Mouse (Mus musculus) neural tube, embryonic 11.5 days (tissue): ENCODE results near the gene Zer1. TPM values are rescaled to one million over a fixed set of nuclear protein-coding genes. Genes with fewer than 3 reads are reported as not detected.
"Not testable (repeated sequence)": the region's sequence is repeated elsewhere in the genome, so short reads cannot be mapped to it uniquely, and the experiment has no call there.

Experiments used
- ATAC-seq: fragments of 200-750 bp; cut with Nextera tagmentation; 2 replicates; pipeline ENCODE4 v1.8.0; 2017; ENCODE audit warnings: moderate number of reproducible peaks, mild to moderate bottlenecking, moderate TSS enrichment, moderate library complexity; ENCODE audit not compliant: insufficient read depth, low FRiP score, low TSS enrichment
- DNase-seq: peaks from one replicate; pipeline ENCODE4 v3.0.0-alpha.2; 2015; ENCODE audit warnings: low spot score
- H3K27ac ChIP-seq: fragments of 300-500 bp; sonication (generic); 2 replicates; pipeline ENCODE4 v1.5.1; 2014; ENCODE audit warnings: low read depth, mild to moderate bottlenecking, low read length
- H3K27me3 ChIP-seq: fragments of 300-500 bp; sonication (generic); 2 replicates; pipeline ENCODE4 v1.6.1; 2014; ENCODE audit warnings: mild to moderate bottlenecking, low read length, mixed read lengths; ENCODE audit not compliant: control insufficient read depth, insufficient read depth
- H3K36me3 ChIP-seq: fragments of 300-500 bp; sonication (generic); 2 replicates; pipeline ENCODE4 v1.6.1; 2014; ENCODE audit warnings: mild to moderate bottlenecking, low read length, moderate library complexity, mixed read lengths; ENCODE audit not compliant: control insufficient read depth, insufficient read depth
- H3K4me1 ChIP-seq: fragments of 300-500 bp; sonication (generic); 2 replicates; pipeline ENCODE4 v1.6.1; 2014; ENCODE audit warnings: low read length, mixed read lengths; ENCODE audit not compliant: control insufficient read depth, insufficient read depth
- H3K4me2 ChIP-seq: fragments of 300-500 bp; sonication (generic); 2 replicates; pipeline ENCODE4 v1.6.1; 2014; ENCODE audit warnings: low read depth, mild to moderate bottlenecking, moderate library complexity
- H3K4me3 ChIP-seq: fragments of 300-500 bp; sonication (generic); 2 replicates; pipeline ENCODE4 v1.5.1; 2014; ENCODE audit warnings: low read depth, low read length
- H3K9ac ChIP-seq: fragments of 300-500 bp; sonication (generic); 2 replicates; pipeline ENCODE4 v1.6.1; 2014; ENCODE audit warnings: mild to moderate bottlenecking, low read length
- H3K9me3 ChIP-seq: fragments of 300-500 bp; sonication (generic); 2 replicates; pipeline ENCODE4 v1.6.1; 2016; ENCODE audit warnings: low read length; ENCODE audit not compliant: control insufficient read depth
- WGBS: fragments of 180-500 bp; shearing (Covaris S2); extraction: QIAGEN DNeasy Blood & Tissue Kit; methylation state at CpG from one replicate; pipeline ENCODE4 v1.1.7; 2014; 5-methylcytosine and 5-hydroxymethylcytosine counted together
- polyA plus RNA-seq: library from polyadenylated mRNA; unstranded; fragments of >200 nt; fragmentation: Nextera tagmentation; extraction: Ambion mirVana; gene quantifications from 2 replicates; pipeline ENCODE4 v1.2.1, GENCODE M21; 2014

Gene Zer1
- polyA plus RNA-seq, 1 experiment from 2014 or later, result 5.4 TPM

DNA sequence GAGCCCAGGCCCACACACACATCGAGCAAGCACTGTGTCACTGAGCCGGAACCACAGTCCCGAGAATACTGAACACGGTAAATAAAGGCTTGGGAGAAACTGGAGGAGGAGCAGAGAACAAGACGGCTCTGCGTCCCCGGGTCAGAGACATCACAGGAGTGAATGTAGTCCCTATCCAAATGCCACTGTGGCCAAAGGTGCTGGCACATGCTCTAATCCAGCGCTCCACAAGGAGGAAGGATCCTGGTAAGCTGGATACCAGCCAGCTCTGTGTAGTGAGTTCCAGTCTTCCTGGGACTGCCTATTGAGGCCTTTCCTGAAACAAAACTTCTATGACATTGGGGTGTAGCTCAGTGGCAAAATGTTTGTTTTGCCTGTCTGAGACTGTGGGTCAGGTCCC lies 28.2 kb upstream of the Zer1 start:
- 81% methylated on average over 8 of the region's 8 CpGs for WGBS
- ATAC-seq, result no peak
- H3K4me2 ChIP-seq, result no peak overlapping the region

DNA sequence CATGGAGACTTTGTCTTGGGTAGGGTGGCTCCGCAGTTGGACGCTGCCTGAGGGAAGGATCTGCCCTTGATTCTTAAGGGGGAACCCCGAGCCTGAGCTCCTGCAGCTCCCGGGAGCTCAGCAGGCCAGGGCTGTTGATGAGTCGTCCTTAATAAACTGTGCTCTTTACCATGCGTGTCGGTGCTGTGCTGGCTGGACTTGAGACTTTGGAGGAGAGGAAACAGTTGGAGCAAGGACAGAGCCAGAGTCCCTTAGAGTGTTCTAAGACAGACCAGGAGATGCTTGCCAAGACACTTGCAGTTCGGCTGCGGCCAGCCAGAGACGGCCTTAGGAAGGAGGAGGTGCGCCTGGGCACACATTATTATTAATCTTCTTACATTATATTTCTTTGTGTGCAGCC lies 27.5 kb upstream of the Zer1 start:
- WGBS, result 94% methylated on average over 11 of the region's 11 CpGs
- DNase-seq (no peak), ATAC-seq (no peak)
- Histone ChIP-seq H3K4me2 (no peak overlapping the region), H3K4me1 (no peaks in the 10 kb centered on the region), H3K4me3 (no peak overlapping the region), H3K27ac (no peak overlapping the region), H3K9me3 (no peaks in the 10 kb centered on the region), H3K27me3 (no peaks in the 10 kb centered on the region), H3K36me3 (peaks cover 26% of the 10 kb centered on the region), H3K9ac (no peak overlapping the region)

More for the DNA sequence above, 28.2 kb upstream of the Zer1 start:
- H3K4me3 ChIP-seq, result no peak overlapping the region
- H3K9me3 ChIP-seq, result no peaks in the 10 kb centered on the region
- DNase-seq, result no peak
- H3K9ac ChIP-seq, result no peak overlapping the region
- H3K36me3 ChIP-seq, result peaks cover 21% of the 10 kb centered on the region
- H3K27me3 ChIP-seq, result no peaks in the 10 kb centered on the region
- H3K4me1 ChIP-seq, result no peaks in the 10 kb centered on the region
- H3K27ac ChIP-seq, result no peak overlapping the region

DNA sequence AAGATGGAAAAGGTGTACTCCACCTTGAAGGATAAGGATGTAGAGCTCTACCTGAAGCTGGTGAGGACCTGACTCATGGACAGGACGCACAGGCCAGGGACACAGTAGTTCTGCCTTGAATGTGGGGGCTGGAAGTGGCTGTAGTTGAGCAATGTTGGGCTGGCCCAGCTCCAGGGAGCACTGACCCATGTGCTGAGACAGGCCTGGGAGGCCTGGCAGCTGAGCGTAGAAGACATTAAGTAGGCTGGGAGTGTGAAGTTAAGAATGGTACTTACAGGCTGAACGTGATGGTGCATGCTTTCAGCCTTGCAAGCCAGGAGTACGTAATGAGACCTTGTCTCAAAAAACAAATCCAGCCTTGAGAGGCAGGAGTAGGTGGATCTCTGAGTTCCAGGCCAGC lies 23.1 kb upstream of the Zer1 start:
- Histone ChIP-seq H3K4me1 (no peaks in the 10 kb centered on the region), H3K4me3 (no peak overlapping the region), H3K27ac (no peak overlapping the region), H3K9me3 (no peaks in the 10 kb centered on the region), H3K27me3 (no peaks in the 10 kb centered on the region), H3K4me2 (no peak overlapping the region), H3K36me3 (peaks cover 36% of the 10 kb centered on the region), H3K9ac (no peak overlapping the region)
- DNase-seq, result no peak
- 92% methylated on average over 4 of the region's 4 CpGs for WGBS
- ATAC-seq, result no peak

DNA sequence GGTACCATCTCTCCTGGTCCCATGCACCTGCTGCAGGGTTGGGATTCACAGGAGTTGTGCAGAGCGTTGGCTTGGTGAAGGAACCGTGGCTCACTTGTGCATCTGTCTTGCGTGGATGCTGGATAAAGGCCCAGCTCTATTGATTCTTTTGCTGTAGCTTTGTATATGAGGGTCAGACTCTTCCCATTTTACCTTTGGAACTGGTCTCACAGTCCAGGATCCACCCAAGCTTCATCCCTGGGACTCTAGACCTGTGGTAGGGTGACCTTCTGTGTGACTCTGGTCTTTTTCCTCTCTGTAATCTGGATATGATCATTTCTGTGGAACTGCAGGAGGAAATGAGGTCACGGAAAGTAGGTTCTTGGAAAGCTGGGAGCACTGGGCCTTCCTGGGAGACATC lies 20.1 kb upstream of the Zer1 start:
- H3K36me3 ChIP-seq, result peaks cover 34% of the 10 kb centered on the region
- WGBS, result over 99% methylated on average over 4 of the region's 4 CpGs
- no peaks in the 10 kb centered on the region for H3K27me3 ChIP-seq
- ATAC-seq (no peak), DNase-seq (no peak)
- no peak overlapping the region for H3K27ac ChIP-seq
- no peak overlapping the region for H3K9ac ChIP-seq
- H3K4me2 ChIP-seq, result no peak overlapping the region
- no peak overlapping the region for H3K4me3 ChIP-seq
- no peaks in the 10 kb centered on the region for H3K9me3 ChIP-seq
- no peaks in the 10 kb centered on the region for H3K4me1 ChIP-seq

DNA sequence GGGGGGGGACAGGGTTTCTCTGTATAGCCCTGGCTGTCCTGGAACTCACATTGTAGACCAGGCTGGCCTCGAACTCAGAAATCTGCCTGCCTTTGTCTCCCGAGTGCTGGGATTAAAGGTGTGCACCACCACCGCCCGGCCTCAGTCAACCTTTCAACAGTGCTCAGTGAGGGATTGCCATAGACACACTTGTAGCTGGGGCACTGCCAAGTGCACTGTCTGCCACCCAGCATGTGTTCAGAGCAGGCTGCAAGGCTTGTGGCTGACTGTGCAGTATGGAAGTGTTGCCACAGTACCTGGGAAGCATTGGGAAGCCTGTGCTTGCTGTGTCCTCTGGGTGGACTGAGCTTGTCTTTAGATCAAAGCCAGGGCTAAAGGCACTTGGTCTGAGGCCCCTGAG lies 15.6 kb upstream of the Zer1 start:
- not testable (repeated sequence) for H3K4me3 ChIP-seq, H3K9ac ChIP-seq, H3K4me1 ChIP-seq, H3K27ac ChIP-seq, DNase-seq, H3K9me3 ChIP-seq, ATAC-seq, H3K4me2 ChIP-seq, H3K27me3 ChIP-seq
- H3K36me3 ChIP-seq, result peaks cover 18% of the 10 kb centered on the region
- WGBS, result 97% methylated on average over 4 of the region's 4 CpGs

DNA sequence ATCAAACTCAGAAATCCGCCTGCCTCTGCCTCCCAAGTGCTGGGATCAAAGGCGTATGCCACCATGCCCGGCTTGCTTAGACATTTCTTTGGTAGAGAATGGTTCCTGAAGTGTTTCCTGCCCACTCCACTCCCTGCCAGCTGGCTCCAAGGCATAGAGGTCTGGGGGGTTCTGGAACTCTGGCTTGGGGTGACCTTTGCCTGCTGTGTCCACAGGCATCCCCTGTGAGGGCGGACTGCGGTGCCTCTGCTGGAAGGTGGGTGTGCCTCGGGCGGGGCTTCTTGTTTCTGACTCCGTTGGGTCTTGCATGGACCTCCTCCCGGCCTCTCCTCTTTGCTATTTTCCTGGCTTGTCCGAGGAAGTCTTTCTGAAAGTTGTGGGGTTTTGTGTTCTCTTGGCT lies 12.1 kb upstream of the Zer1 start:
- Histone ChIP-seq H3K4me2 (no peak overlapping the region), H3K27me3 (no peaks in the 10 kb centered on the region), H3K36me3 (peaks cover 7% of the 10 kb centered on the region), H3K27ac (no peak overlapping the region), H3K4me1 (peaks cover 12% of the 10 kb centered on the region), H3K9ac (no peak overlapping the region), H3K4me3 (no peak overlapping the region), H3K9me3 (no peaks in the 10 kb centered on the region)
- no peak for ATAC-seq
- 91% methylated on average over 10 of the region's 10 CpGs for WGBS
- DNase-seq, result no peak

DNA sequence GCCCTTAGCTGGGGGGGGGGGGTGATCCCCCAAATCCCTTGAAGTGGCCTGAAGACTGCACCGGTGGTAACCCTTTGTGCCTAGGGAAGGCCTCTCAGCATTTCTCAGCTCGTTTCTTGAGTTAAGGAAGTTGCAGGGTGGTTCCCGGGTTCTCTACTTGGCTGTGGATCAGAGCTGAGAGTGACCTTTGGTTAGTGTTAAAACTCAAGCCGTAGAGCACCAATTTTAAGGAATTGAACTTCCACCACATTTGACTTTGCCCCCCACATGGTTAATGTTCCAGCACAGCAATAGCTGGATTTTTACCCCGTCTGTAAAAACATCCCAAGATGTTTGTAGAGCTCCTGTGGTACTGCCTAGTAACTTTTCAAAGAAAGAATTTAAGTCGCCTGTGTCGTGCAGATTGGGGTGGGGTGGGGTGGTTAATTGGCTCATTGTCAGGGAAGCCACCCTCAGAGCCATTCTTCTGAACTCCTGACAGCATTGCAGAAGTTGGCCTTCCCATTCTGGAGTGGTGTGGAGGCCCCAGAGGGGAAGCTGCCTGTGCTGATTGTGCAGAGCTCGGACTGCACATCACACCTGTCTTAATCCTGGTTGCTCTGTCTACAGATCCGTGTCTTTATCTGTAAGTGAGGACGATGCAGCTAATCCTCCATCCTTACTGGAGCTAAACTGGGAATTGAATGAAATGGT lies 10.7 kb upstream of the Zer1 start:
- no peak overlapping the region for H3K27ac ChIP-seq
- WGBS, result 66% methylated on average over 10 of the region's 10 CpGs
- no peak for DNase-seq
- H3K36me3 ChIP-seq, result peaks cover 4% of the 10 kb centered on the region; the same call in 1 of the 2 replicates
- no peak for ATAC-seq
- no peaks in the 10 kb centered on the region for H3K27me3 ChIP-seq
- H3K9ac ChIP-seq, result no peak overlapping the region; the same call in 1 of the 2 replicates
- H3K4me3 ChIP-seq, result peak overlapping the region; percentile 85
- peaks cover 12% of the 10 kb centered on the region for H3K4me1 ChIP-seq
- peak overlapping the region; percentile 92 for H3K4me2 ChIP-seq
- no peaks in the 10 kb centered on the region for H3K9me3 ChIP-seq

DNA sequence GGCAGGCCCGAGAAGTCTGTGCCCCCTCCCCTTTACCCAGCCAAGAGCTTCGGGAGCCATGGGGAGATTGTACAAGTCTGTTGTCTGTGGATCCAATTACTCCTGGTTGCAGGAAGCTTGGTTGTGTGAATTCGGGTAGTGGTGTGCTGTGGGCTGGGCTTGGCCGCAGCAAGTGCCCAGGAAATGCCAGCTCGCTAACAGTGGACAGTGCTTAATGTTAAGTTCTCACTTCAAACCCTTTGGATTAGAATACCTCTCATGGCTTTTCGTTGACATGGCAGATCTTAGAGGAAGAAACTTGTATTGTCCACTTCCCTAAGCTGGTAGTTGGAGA lies 10.0 kb upstream of the Zer1 start:
- H3K4me2 ChIP-seq, result peak overlapping the region; percentile 92
- WGBS, result 31% methylated on average over 6 of the region's 6 CpGs
- DNase-seq, result no peak
- peak overlapping the region; percentile 85 for H3K4me3 ChIP-seq
- H3K27me3 ChIP-seq, result no peaks in the 10 kb centered on the region
- H3K9me3 ChIP-seq, result no peaks in the 10 kb centered on the region
- H3K27ac ChIP-seq, result no peak overlapping the region
- no peak for ATAC-seq
- H3K4me1 ChIP-seq, result peaks cover 12% of the 10 kb centered on the region
- H3K36me3 ChIP-seq, result peaks cover 4% of the 10 kb centered on the region; the same call in 1 of the 2 replicates
- peak overlapping the region; percentile 87 for H3K9ac ChIP-seq

DNA sequence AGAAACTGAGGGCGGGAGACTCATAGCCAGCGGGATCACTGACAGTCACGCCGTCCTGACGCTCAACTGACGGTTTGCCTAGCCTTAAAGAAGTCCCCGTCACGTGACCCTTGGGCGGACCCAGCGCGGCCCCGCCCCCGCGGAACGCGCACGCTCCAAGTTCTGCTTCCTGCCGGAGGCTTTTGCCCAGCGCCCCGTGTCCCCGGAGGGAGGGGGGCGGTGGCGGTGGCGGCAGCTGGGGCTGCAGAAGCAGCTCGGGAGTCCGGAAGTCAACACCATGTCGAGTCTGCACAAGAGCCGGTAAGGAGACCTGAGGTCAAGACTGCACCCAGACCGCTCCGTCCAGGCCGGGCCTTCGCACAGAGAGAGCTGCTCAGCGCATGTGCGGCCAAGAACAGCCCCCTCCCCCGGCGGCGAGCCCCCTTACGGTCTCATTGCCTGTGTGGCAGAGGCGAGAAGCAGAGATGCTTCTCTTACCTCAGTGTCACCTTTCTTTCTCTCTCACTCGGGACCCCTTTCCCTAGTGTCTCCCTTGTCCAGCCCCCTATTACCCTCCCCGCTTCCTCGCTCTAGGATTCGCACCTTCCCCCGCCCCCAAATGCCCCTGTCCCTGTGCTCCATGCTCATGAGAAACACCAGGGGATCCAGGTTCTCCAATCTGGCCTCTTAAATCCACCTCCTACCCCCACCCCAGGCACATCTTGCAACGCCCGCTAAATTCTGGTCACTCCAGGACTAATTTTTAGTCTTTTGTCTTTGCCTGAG lies 9.4 kb upstream of the Zer1 start, which contains the start of gene Tbc1d13:
TSS of gene Tbc1d13 (plus strand) at position 134 of the 765 bp plus-strand sequence.
- Histone ChIP-seq H3K36me3 (peaks cover 4% of the 10 kb centered on the region; the same call in 1 of the 2 replicates), H3K27ac (0 out of 2 replicates have a peak within 1 kb of the TSS, but pooled peaks have one; percentile 44), H3K27me3 (no peaks in the 10 kb centered on the region), H3K4me1 (peaks cover 12% of the 10 kb centered on the region), H3K4me3 (peak within 1 kb of the TSS; percentile 85), H3K9me3 (no peaks in the 10 kb centered on the region), H3K4me2 (peak within 1 kb of the TSS; percentile 92), H3K9ac (peak within 1 kb of the TSS; percentile 87)
- peak; percentile 90 for ATAC-seq
- WGBS, result under 1% methylated on average over 46 of the region's 46 CpGs
- DNase-seq, result peak; percentile 97
